Mouse (Mus musculus) leukemia stem cell, adult 10-12 weeks (primary cell): ENCODE measurements around the gene 4931400O07Rik. TPM values are rescaled to one million over a fixed set of nuclear protein-coding genes. Genes with fewer than 3 reads are reported as not detected.

Source experiments
- polyA plus RNA-seq: library from polyadenylated mRNA; stranded (reverse); fragments of >175 nt; gene quantifications from 2 replicates; pipeline ENCODE4 v1.2.3, GENCODE M21; 2012; ENCODE audit warnings: low replicate concordance

Gene 4931400O07Rik
- not detected in 2 replicates for polyA plus RNA-seq

GRCm38 (mm10) chrX:62467691-62468090 lies at the start of gene 4931400O07Rik:
Gene 4931400O07Rik (plus strand): TSS chrX:62467991.

Other genes starting within 250 kb of the 4931400O07Rik start
- not detected in 2 replicates for gene 4933402E13Rik, start 184.5 kb upstream of the 4931400O07Rik start, polyA plus RNA-seq